Mouse (Mus musculus) erythroblast, adult 5-6 weeks (primary cell): Measurements from ENCODE around the gene Xpo1. TPM values are rescaled to one million over a fixed set of nuclear protein-coding genes. Genes with fewer than 3 reads are reported as not detected.
A peak's percentile ranks its signal among the peaks of the same experiment; 100 is the strongest.

Experiments
- ATAC-seq: replicated peaks from 2 replicates; pipeline ENCODE4 v1.8.0; 2016; ENCODE audit warnings: moderate number of reproducible peaks, mild to moderate bottlenecking, moderate TSS enrichment, inconsistent platforms; ENCODE audit not compliant: poor library complexity, low FRiP score, severe bottlenecking
- total RNA-seq, 2 experiments: library from RNA; stranded (forward) in 1 of 2; stranded (reverse) in 1 of 2; fragments of 150-400 nt in 1 of 2; fragments of 200-764, 138-1000 nt in 1 of 2; gene quantifications; 2 replicates each; pipeline versions ENCODE4 v1.2.3 to v1.2.4; 2015 to 2017; ENCODE audit warnings: low replicate concordance in 2 of 2

The Xpo1 gene
- total RNA-seq (2015; ENCODE audit: low replicate concordance) = 43.1 and 58.4 TPM in 2 replicates
- 94.0 and 130 TPM in 2 replicates for total RNA-seq (2017; ENCODE audit: low replicate concordance)

DNA sequence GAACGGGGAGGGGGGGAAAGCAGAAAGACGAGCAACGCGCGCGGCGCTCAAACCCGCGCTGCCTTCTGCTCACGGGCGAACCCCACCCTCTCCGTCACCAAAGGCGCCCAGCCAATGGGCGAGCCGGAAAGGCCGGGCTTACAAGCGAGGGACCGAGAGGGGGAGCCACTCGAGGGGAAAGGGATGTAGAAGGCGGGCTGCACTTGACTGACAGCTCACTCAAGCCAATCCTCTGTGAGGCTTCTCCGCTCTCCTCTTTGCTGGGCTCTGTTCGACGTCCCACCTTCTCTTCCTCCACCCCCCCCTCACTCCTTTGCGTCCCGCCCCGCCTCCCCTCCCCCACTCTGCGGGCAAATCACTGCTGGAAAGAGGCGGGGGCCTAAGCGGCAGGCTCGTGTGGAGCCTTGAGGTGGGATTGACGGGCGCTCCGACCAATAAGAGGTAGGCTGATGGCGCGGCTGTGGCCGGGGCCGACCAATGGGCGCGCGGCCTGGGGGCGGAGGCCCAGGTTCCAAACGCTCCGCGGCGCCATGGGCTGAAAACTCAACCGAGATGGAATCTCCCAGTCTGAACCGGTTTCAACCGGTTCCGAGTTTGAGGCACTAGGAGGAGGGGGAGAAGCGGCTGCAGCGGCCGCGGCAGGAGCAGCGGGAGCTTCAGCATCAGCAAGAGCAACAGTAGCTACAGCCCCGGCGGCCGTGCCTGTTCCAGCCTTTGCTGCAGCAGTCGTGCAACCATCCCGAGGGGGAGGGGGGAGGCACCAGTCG, at the start of gene Xpo1:
Gene Xpo1, plus strand, starts transcription at position 615 of the 767 bp plus-strand sequence.
- ATAC-seq = peak; percentile 86

DNA sequence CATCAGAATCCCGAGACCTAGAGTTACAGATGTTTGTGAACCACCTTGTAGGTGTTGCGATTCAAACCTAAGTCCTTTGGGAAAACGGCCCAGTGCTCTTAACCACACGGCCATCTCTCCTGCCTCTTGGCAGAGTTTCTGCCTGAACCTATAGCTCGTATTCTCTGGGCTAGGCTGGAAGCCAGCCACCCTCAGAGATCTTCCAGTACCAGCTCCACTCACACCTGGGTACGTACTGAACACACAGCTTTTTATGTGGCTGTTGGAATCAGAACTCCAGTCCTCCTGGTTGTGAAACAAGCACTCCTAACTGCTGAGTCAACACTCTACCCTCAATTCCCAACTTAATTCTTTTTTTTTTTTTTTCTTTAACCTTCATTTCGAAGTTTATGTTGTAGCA, 46.1 kb upstream of the Xpo1 start:
- ATAC-seq = no peak

- ATAC-seq = no peak
Measured at GRCm38 (mm10) chr11:23210590-23211510, 45.0 kb upstream of the Xpo1 start.

- ATAC-seq = no peak
Measured at GRCm38 (mm10) chr11:23217430-23217829, 38.4 kb upstream of the Xpo1 start.

- ATAC-seq = no peak
Measured at GRCm38 (mm10) chr11:23236015-23236414, 19.8 kb upstream of the Xpo1 start.

DNA sequence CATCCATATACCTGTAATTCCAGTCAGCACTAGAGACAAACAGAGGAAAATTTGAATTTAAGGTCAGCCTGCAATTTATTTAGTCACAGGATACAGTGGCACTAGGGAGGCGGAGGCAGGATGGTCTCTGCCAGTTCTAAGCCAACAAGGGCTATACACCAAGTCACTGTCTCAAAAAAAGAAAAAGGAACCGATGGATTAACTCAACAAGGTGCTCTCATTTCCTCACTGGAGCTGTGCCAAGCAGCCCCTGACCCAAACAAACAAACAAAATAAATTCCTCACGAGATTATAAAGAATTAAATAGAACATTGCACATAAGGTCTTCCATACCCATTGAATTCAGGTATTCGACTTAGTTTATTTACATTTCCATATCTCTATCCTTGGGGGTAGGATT, 1.9 kb upstream of the Xpo1 start:
- no peak for ATAC-seq

DNA sequence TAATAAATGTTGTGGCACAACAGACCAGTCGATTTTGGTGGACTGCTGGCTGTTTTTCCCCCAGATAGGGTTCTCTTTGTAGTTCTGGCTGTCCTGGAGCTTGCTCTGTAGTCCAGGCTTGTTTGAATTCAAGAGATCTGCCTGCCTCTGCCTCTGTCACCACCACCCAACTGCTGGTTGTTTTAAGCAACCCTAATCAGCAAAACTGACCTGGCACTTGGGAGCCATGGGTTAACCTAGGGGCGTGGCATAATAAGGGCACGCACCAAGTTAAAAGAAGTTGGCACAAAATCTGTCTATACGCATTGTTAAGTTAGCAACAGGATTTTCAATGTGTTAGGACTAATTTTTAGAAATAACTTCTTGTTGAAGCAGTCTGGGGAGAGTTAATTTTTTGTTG, 1.3 kb upstream of the Xpo1 start:
- ATAC-seq = no peak

DNA sequence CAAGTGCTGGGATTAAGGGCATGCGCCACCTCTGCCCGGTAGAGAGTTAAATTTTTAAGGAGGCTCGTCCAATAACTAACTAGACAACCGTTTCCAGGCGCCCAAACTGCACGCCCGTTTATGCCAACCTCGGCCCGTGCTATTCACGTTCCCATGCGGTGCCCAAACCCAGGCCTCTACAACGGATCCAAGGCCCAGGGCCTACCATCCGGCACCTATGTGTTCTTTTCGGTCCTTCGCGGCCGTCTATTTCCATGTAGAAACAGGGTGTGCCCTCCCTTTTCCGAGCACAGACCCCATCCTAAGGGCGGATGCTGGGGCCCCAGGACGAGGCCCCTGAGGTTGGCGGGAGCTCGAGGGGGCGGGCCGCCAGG, 801 bp upstream of the Xpo1 start:
- peak; percentile 18 for ATAC-seq

DNA sequence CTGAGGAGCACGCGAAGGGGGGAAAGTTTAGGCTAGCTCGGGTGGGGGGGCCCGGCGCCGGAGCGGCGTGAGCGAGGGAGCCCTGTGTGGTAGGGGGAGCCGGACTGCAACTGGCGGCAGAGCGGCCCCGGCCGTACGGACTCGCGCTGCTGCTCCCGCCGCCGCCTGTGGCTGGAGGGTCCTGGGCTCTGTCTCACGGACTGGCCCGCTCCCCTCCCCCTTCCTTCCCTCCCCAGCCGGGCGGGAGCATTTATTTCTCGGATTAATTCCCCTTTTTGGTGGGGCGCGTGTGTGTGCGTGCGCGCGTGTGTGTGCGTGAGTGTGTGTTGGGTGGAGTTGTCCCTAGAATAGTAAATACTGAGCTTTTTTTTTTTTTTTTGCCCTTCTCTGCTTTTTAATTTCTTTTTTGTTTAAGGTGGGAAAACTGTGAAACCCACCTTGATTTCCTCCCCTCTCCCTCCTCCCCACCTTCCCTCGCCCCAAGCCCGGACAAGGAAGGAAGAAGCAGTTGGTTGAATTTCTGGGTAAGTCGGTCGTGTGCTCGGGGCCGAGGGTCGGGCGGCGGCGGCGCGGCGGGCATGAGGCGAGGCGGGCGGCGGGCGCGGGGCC, 457 bp downstream of the Xpo1 start:
- ATAC-seq = no peak

DNA sequence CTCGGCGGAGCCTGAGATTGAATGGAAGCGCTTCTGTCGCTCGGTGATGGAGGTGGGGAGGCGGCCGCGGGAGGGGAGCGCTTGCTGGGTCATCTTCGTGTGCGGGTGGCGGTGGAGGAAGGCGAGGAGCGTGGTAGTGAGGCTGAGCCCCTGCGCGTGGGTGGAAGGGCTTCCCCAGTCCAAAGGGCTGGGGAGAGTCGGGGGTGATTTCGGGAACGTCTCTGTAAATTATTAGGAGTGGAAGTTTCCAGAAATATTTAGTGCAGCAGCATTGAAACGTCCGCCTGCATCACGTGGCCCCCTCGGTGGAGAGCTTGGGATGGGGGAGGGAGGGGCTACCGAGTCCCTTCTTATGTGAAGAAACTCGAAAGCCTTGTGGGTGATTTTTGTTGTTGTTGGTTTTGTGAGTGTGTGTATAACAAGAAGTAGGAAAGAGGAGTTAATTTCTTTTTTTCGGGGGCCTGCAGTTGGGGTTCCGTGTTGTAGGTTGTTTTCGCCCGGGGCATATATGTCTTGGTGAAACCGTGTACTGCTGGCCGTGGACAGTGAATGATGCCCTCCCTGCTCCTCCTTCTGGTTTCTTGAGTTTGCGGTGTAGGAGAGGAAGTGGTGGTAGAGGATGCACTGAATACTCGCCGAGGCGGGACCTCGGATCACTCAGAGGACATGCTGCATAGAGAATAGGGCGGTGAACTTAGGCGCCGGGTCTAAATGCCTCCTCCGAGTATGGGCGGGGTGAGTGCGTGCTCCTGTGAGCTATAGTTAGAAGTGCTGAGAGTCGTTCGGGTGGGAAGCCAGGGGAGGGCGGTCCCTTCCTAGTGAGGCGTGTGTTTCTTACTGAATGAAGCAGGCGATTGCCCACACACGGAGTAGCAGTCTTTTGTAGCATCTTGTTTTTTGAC, 1.2 kb downstream of the Xpo1 start:
- peak; percentile 74 for ATAC-seq

DNA sequence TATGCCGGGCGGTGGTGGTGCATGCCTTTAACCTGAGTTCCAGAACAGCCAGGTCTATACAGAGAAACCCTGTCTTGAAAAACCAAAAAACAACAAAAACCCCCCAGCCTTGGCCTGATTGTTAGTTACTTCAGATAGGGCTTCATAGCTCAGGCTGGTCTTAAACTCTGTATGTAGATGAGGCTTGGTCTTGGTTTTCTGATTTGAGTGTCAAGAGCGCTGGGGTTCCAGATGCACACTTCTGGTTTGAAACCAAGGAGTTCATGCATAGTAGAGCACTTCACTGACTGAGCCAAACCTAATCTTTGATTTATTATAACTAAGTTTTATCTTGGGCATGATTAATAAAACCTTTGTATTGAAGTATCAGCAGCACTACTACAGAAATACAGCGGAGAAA, 3.2 kb downstream of the Xpo1 start:
- no peak for ATAC-seq

- ATAC-seq = no peak
Measured at GRCm38 (mm10) chr11:23259481-23259880, 3.6 kb downstream of the Xpo1 start.

DNA sequence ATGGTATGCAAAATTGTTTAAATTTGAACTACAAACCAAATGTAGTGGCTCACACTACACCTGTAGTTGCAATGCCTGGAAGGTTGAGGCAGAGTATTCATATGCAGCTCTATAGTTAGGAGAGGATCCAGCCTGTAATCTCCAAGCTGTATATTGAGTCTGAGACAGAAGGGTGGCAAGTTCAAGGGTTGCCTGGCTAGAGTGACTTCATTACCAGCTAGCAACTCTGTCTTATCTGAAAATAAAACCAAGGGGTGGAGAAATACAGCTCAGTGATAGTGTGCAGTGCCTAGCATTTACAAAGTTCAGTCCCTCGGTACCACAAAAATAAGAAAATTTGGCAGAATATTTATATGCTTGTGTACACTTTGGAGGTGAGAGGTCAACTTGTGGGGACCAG, 4.3 kb downstream of the Xpo1 start:
- no peak for ATAC-seq

GRCm38 (mm10) chr11:23261490-23261889, 5.6 kb downstream of the Xpo1 start:
- ATAC-seq = no peak

DNA sequence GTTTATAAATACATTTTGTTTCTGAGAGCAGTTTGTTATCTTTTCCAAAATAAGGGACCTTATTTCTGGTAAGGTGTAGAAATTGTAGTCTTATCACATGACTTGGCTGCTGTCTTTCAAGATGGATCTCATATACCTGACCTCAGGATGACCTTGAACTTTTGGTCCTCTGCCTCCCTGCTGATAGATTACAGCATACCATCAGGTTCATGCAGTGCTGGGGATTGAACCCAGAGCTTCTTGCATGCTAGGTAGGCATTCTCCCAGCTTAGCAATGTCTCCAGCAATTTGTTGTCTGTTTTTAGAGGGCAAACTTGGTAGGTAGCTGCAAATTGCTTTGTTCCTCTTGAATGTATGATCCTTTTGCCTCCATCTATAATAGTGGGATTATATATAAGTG, 9.1 kb downstream of the Xpo1 start:
- no peak for ATAC-seq

- ATAC-seq = peak; percentile 69; the same call in 1 of the 2 replicates
Measured at GRCm38 (mm10) chr11:23271770-23272724, 16.2 kb downstream of the Xpo1 start.

GRCm38 (mm10) chr11:23275780-23276179, 19.9 kb downstream of the Xpo1 start:
- ATAC-seq = no peak

DNA sequence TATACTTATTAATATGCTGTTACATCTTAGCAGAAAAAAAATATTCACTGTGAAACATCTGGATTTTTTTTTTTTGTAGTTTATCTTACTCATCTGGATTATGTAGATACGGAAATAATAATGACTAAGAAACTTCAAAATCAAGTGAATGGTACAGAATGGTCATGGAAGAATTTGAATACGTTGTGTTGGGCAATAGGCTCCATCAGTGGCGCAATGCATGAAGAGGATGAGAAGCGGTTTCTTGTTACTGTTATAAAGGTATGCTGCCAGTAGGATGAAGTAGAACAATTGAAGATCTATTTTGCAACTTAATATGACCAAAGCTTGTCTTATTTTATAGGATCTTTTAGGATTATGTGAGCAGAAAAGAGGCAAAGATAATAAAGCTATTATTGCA, 28.6 kb downstream of the Xpo1 start:
- no peak for ATAC-seq
